Mouse (Mus musculus) liver, embryonic 14.5 days (tissue): Measurements from ENCODE around the gene Fermt3. TPM values are rescaled to one million over a fixed set of nuclear protein-coding genes. Genes with fewer than 3 reads are reported as not detected.

Source experiments
- ATAC-seq: fragments of 200-750 bp; cut with Nextera tagmentation; 2 replicates; pipeline ENCODE4 v1.8.0; 2017; ENCODE audit warnings: moderate number of reproducible peaks, mild to moderate bottlenecking, moderate library complexity; ENCODE audit not compliant: insufficient read depth
- DNase-seq, 3 experiments: peaks; one replicate each; pipeline ENCODE4 v3.0.0-alpha.2; 2012 to 2013; ENCODE audit warnings: low read depth in 3 of 3, low spot score in 3 of 3
- H3K27ac ChIP-seq: fragments of 300-500 bp; sonication (generic); 2 replicates; pipeline ENCODE4 v1.5.1; 2014; ENCODE audit warnings: moderate library complexity, mild to moderate bottlenecking, control low read depth, inconsistent platforms
- H3K27me3 ChIP-seq: fragments of 300-500 bp; sonication (generic); 2 replicates; pipeline ENCODE4 v1.6.1; 2014; ENCODE audit warnings: mild to moderate bottlenecking, low read length, moderate library complexity; ENCODE audit not compliant: control insufficient read depth, insufficient read depth
- H3K36me3 ChIP-seq: fragments of 300-500 bp; sonication (generic); replicated peaks from 2 replicates; pipeline ENCODE4 v1.6.1; 2014; ENCODE audit warnings: low read depth; ENCODE audit not compliant: control insufficient read depth, insufficient read depth
- H3K4me1 ChIP-seq, 2 experiments: fragments of 200-500 bp in 1 of 2; fragments of 300-500 bp in 1 of 2; sonication (generic) in 1 of 2; replicated peaks; 2 replicates each; pipeline ENCODE4 v1.6.1; 2012 to 2014; ENCODE audit warnings: antibody characterized with exemption in 1 of 2, inconsistent platforms in 1 of 2, low read length in 1 of 2; ENCODE audit not compliant: control insufficient read depth in 2 of 2, insufficient read depth in 2 of 2
- H3K4me2 ChIP-seq: fragments of 300-500 bp; sonication (generic); 2 replicates; pipeline ENCODE4 v1.6.1; 2014; ENCODE audit warnings: low read depth, mild to moderate bottlenecking, control low read depth, moderate library complexity
- H3K4me3 ChIP-seq, 2 experiments: fragments of 200-500 bp in 1 of 2; fragments of 300-500 bp in 1 of 2; sonication (generic) in 1 of 2; 2 replicates each; pipeline ENCODE4 v1.5.1; 2012 to 2014; ENCODE audit warnings: low read depth in 2 of 2, low read length in 2 of 2, mild to moderate bottlenecking in 2 of 2, control low read depth in 1 of 2, inconsistent platforms in 1 of 2, moderate library complexity in 1 of 2; ENCODE audit not compliant: insufficient read depth in 1 of 2
- H3K9ac ChIP-seq: fragments of 300-500 bp; sonication (generic); replicated peaks from 2 replicates; pipeline ENCODE4 v1.6.1; 2014; ENCODE audit warnings: mild to moderate bottlenecking, control low read depth, moderate library complexity
- H3K9me3 ChIP-seq: fragments of 300-500 bp; sonication (generic); 2 replicates; pipeline ENCODE4 v1.6.1; 2016; ENCODE audit warnings: low read length, mixed read lengths; ENCODE audit not compliant: control insufficient read depth
- CTCF ChIP-seq: IDR thresholded peaks from 2 replicates; pipeline ENCODE4 v1.5.1; 2016; ENCODE audit warnings: antibody characterized with exemption, low read depth, control low read depth
- EP300 ChIP-seq: IDR thresholded peaks from 2 replicates; pipeline ENCODE4 v1.6.1; 2016; ENCODE audit warnings: antibody characterized with exemption, low read depth
- WGBS: fragments of 180-500 bp; shearing (Covaris S2); extraction: QIAGEN DNeasy Blood & Tissue Kit; methylation state at CpG from one replicate; pipeline ENCODE4 v1.1.7; 2014; ENCODE audit not compliant: insufficient replicate concordance; 5-methylcytosine and 5-hydroxymethylcytosine counted together
- polyA plus RNA-seq, 2 experiments: library from polyadenylated mRNA; depleted of rRNA in 1 of 2; stranded (reverse) in 1 of 2; unstranded in 1 of 2; fragments of >200 nt; fragmentation: Nextera tagmentation in 1 of 2; extraction: Ambion mirVana in 1 of 2; gene quantifications; 2 replicates each; pipeline versions ENCODE4 v1.2.1 to v1.2.3; 2012 to 2014

Gene Fermt3
- polyA plus RNA-seq, 2 experiments = 58.1 to 72.2 TPM

- DNase-seq (no peak), ATAC-seq (no peak; the same call in 1 of the 2 replicates)
- H3K4me1 ChIP-seq = peaks cover 13 to 19% of the 10 kb centered on the region in 2 experiments
- no peaks in the 10 kb centered on the region for H3K27me3 ChIP-seq
- H3K36me3 ChIP-seq = no peaks in the 10 kb centered on the region
- TF ChIP-seq CTCF = no peak
- no peak for TF ChIP-seq EP300
- no peaks in the 10 kb centered on the region for H3K9me3 ChIP-seq
- peak overlapping the region; percentile 70 to 87 for H3K4me3 ChIP-seq
- WGBS = 0% methylated on average over 3 of the region's 3 CpGs
- peak overlapping the region; percentile 86; the same call in 1 of the 2 replicates for H3K27ac ChIP-seq
- H3K4me2 ChIP-seq = peak overlapping the region; percentile 96
- peak overlapping the region; percentile 78 for H3K9ac ChIP-seq
Measured at GRCm38 (mm10) chr19:6952712-6953037, 66.6 kb downstream of the Fermt3 start.

DNA sequence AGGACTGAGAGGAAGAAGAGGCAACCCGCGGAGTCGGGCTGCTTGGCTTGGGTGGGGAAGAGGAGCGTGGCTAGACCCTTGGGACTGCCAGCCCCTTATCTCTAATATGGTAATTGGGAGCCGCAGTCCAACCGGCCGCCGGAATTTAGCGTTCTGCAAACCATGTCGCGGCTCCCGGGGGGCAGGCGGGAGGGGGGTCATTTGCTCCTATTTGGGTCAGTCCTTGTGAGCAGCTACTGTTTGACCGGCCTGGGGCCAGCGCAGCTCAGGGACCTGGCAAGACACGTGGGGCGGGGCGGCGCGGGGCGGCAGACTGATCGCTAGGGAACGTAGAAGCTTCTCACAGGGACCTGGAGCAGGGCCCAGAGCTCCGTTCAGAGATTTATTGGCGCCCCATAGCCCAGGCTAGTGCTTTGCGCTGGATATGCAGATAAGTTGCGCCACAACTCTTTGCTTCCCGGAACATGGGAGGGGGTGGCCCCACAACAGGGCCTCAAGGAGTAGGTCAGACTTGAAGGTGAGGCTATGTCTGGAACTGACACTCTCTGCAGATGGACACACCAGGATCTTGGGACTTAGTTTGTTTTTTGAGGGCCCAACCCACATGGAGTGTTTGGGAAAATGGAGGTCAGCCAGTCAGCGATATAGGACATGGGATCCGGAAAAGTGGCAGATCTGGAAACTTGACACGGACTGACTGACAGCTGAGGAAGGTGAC is 67.1 kb downstream of the Fermt3 start:
- WGBS = 2% methylated on average over 31 of the region's 31 CpGs

DNA sequence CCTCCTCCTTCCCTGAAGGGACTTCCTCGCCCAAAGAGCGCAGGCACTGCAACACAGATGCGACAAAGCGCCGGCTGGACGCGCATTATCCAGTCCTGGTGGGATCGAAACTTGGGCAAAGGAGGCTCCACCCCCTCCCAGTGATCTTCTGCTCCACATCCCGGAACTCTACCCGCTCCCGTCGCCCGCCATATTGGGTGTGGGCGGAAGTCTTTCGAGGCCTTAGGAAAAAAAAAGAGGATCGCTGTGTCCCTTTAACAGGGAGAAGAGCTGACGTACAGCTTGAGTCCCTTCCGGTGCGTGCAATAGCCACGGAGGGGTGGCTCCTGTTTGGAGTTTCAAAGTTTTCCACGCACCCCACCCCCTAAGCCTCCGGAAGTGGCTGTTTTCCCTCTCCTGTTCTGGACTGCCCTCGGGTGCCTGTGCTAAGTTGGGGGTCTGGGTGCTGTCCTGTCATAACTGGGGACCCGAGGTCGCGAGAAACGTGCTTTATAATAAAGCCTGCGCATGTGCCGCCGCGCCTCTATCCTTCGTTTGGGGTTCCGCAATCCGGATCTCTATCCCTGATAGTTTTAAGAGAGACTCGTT is 67.8 kb downstream of the Fermt3 start:
- ATAC-seq = peak; percentile 77
- Histone ChIP-seq H3K36me3 (no peaks in the 10 kb centered on the region), H3K4me2 (peak overlapping the region; percentile 96), H3K27ac (peak overlapping the region; percentile 86), H3K27me3 (no peaks in the 10 kb centered on the region), H3K4me3 (peak overlapping the region; percentile 70 to 87), H3K9me3 (no peaks in the 10 kb centered on the region), H3K4me1 (peaks cover 13 to 19% of the 10 kb centered on the region in 2 experiments), H3K9ac (peak overlapping the region; percentile 78)
- DNase-seq = peak; percentile 76 to 81 (median 77)
- TF ChIP-seq CTCF (no peak), EP300 (0 out of 2 replicates have a peak, but pooled peaks have one; percentile 22)
- WGBS = under 1% methylated on average over 35 of the region's 35 CpGs

More for the DNA sequence above, 67.1 kb downstream of the Fermt3 start:
- TF ChIP-seq CTCF = no peak
- no peak for TF ChIP-seq EP300
- H3K27ac ChIP-seq = peak overlapping the region; percentile 86
- H3K9me3 ChIP-seq = no peaks in the 10 kb centered on the region
- H3K4me3 ChIP-seq = peak overlapping the region; percentile 70 to 87
- H3K4me2 ChIP-seq = peak overlapping the region; percentile 96
- ATAC-seq (peak; percentile 36), DNase-seq (no peak)
- peak overlapping the region; percentile 78 for H3K9ac ChIP-seq
- H3K27me3 ChIP-seq = no peaks in the 10 kb centered on the region
- no peaks in the 10 kb centered on the region for H3K36me3 ChIP-seq
- H3K4me1 ChIP-seq = peaks cover 13 to 19% of the 10 kb centered on the region in 2 experiments

DNA sequence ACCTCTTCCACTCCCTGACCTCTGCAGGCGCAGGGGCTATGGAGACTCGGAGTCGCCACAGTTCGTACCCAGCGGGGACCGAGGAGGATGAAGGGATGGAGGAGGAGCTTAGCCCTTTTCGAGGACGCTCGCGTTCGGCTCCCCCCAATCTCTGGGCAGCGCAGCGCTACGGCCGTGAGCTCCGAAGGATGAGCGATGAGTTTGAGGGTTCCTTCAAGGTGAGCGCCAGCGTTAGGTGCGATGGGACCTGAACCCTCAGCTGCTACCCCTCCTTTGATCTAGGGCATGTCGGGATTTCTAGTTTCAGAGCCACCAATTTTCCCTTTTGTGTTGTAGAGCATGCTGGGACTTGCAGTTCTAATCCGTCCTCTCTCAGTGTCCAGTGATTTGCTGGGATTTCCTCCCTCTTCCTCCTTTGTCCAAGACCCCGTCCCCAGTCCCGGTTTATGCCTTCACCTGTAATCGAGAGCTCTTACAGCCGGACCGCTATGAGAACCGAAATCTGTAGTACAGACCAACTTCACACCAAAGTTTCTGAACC is 68.6 kb downstream of the Fermt3 start:
- Histone ChIP-seq H3K4me3 (peak overlapping the region; percentile 70 to 87), H3K27me3 (no peaks in the 10 kb centered on the region), H3K27ac (peak overlapping the region; percentile 86), H3K4me2 (peak overlapping the region; percentile 96), H3K9ac (peak overlapping the region; percentile 78), H3K36me3 (no peaks in the 10 kb centered on the region), H3K9me3 (no peaks in the 10 kb centered on the region), H3K4me1 (peaks cover 13 to 19% of the 10 kb centered on the region in 2 experiments)
- under 1% methylated on average over 28 of the region's 28 CpGs for WGBS
- no peak for TF ChIP-seq EP300
- TF ChIP-seq CTCF = no peak
- ATAC-seq (peak; percentile 13; the same call in 1 of the 2 replicates), DNase-seq (no peak)

DNA sequence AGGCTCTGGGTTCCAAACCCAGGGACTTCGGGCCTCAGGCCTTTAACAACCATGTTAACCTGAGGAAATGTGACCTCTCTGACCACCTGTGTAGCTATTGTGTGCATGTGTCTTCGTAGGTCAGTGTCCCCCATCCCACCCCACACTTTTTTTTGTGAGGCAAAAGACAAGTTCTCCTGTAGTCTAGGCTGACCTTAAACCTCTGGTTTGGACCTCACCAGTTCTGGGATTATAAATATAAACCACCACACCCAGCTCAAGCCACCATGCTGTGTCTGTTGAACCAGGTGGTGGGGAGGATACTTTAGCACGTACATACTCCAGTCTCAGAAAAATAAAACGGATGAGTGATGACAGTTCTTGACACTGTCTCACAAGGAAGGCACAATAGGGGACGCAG is 69.3 kb downstream of the Fermt3 start:
- 63% methylated on average over 5 of the region's 5 CpGs for WGBS
- no peaks in the 10 kb centered on the region for H3K27me3 ChIP-seq

More for the DNA sequence above, 69.3 kb downstream of the Fermt3 start:
- Histone ChIP-seq H3K9ac (no peak overlapping the region), H3K4me2 (peak overlapping the region; percentile 96), H3K9me3 (no peaks in the 10 kb centered on the region), H3K4me3 (peak overlapping the region in 1 of 2 experiments; percentile 70; a peak in 2 of 4 replicates), H3K36me3 (no peaks in the 10 kb centered on the region), H3K4me1 (peaks cover 13 to 19% of the 10 kb centered on the region in 2 experiments), H3K27ac (no peak overlapping the region)
- no peak for TF ChIP-seq CTCF
- TF ChIP-seq EP300 = no peak
- DNase-seq (no peak), ATAC-seq (no peak)
